Mouse (Mus musculus): ENCODE results near the gene Agbl4. TPM values are rescaled to one million over a fixed set of nuclear protein-coding genes. Genes with fewer than 3 reads are reported as not detected.
"Not testable (repeated sequence)": the region's sequence is repeated elsewhere in the genome, so short reads cannot be mapped to it uniquely, and the experiment has no call there.

Gene Agbl4
- polyA plus RNA-seq, 1 experiment = not detected

GRCm38 (mm10) chr4:111215191-111215762, 817.8 kb downstream of the Agbl4 start:
- no peak overlapping the region for H3K4me3 ChIP-seq
- H3K36me3 ChIP-seq (ENCODE audit: control insufficient read depth, insufficient read depth) = no peaks in the 10 kb centered on the region
- H3K79me2 ChIP-seq (ENCODE audit: control insufficient read depth, insufficient read depth) = no peaks in the 10 kb centered on the region
- no peak overlapping the region for H3K4me2 ChIP-seq (ENCODE audit: low read depth)
- no peak overlapping the region for H3ac ChIP-seq (ENCODE audit: control insufficient read depth, insufficient read length)
- TF ChIP-seq E2F4 (IDR thresholded peaks at IDR 0.05; ENCODE audit: insufficient read depth) = no peak
- TF ChIP-seq MYOD1 (IDR thresholded peaks at IDR 0.05; ENCODE audit: control insufficient read depth in 1 of 3, insufficient read length in 2 of 3, low read depth in 2 of 3) = no peak
- no peak for TF ChIP-seq REST (IDR thresholded peaks at IDR 0.05; ENCODE audit: insufficient read depth, insufficient read length)
- no peak for TF ChIP-seq MAX (IDR thresholded peaks at IDR 0.05; ENCODE audit: low read depth)
- TF ChIP-seq TCF12 (IDR thresholded peaks at IDR 0.05; ENCODE audit: insufficient read depth, poor library complexity, severe bottlenecking) = no peak
- H3K27me3 ChIP-seq (ENCODE audit: control insufficient read depth, insufficient read depth, insufficient read length) = no peaks in the 10 kb centered on the region

GRCm38 (mm10) chr4:111219030-111219429, 821.6 kb downstream of the Agbl4 start:
- H3K36me3 ChIP-seq (ENCODE audit: control insufficient read depth, insufficient read depth); H3ac ChIP-seq (ENCODE audit: control insufficient read depth, insufficient read length); H3K4me2 ChIP-seq (ENCODE audit: low read depth); H3K27me3 ChIP-seq (ENCODE audit: control insufficient read depth, insufficient read depth, insufficient read length); H3K79me2 ChIP-seq (ENCODE audit: control insufficient read depth, insufficient read depth); H3K4me3 ChIP-seq: not testable (repeated sequence)

GRCm38 (mm10) chr4:111219543-111219942, 822.1 kb downstream of the Agbl4 start:
- not testable (repeated sequence) for H3K4me3 ChIP-seq; H3ac ChIP-seq (ENCODE audit: control insufficient read depth, insufficient read length); H3K36me3 ChIP-seq (ENCODE audit: control insufficient read depth, insufficient read depth); H3K79me2 ChIP-seq (ENCODE audit: control insufficient read depth, insufficient read depth); H3K27me3 ChIP-seq (ENCODE audit: control insufficient read depth, insufficient read depth, insufficient read length); H3K4me2 ChIP-seq (ENCODE audit: low read depth)

GRCm38 (mm10) chr4:111233849-111234248, 836.4 kb downstream of the Agbl4 start:
- no peak overlapping the region for H3K4me2 ChIP-seq (ENCODE audit: low read depth)
- H3K79me2 ChIP-seq (ENCODE audit: control insufficient read depth, insufficient read depth) = no peaks in the 10 kb centered on the region
- H3K27me3 ChIP-seq (ENCODE audit: control insufficient read depth, insufficient read depth, insufficient read length) = no peaks in the 10 kb centered on the region
- H3K36me3 ChIP-seq (ENCODE audit: control insufficient read depth, insufficient read depth) = no peaks in the 10 kb centered on the region
- TF ChIP-seq TCF12 (IDR thresholded peaks at IDR 0.05; ENCODE audit: insufficient read depth, poor library complexity, severe bottlenecking) = no peak
- no peak for TF ChIP-seq POLR2A (IDR thresholded peaks at IDR 0.05; ENCODE audit: insufficient read length, low read depth)
- no peak for TF ChIP-seq USF1 (IDR thresholded peaks at IDR 0.05; ENCODE audit: low read depth)
- no peak for TF ChIP-seq CEBPB (IDR thresholded peaks at IDR 0.05; ENCODE audit: insufficient read depth, poor library complexity, severe bottlenecking)
- TF ChIP-seq TCF3 (IDR thresholded peaks at IDR 0.05; ENCODE audit: insufficient read length, low read depth) = no peak
- TF ChIP-seq MAX (IDR thresholded peaks at IDR 0.05; ENCODE audit: low read depth) = no peak
- TF ChIP-seq MYOG (IDR thresholded peaks at IDR 0.05; ENCODE audit: control insufficient read depth in 1 of 3, insufficient read depth in 1 of 3, insufficient read length in 2 of 3, low read depth in 2 of 3) = no peak
- no peak for TF ChIP-seq REST (IDR thresholded peaks at IDR 0.05; ENCODE audit: insufficient read depth, insufficient read length)
- TF ChIP-seq MYOD1 (IDR thresholded peaks at IDR 0.05; ENCODE audit: control insufficient read depth in 1 of 3, insufficient read length in 2 of 3, low read depth in 2 of 3) = no peak
- no peak for TF ChIP-seq E2F4 (IDR thresholded peaks at IDR 0.05; ENCODE audit: insufficient read depth)
- no peak for TF ChIP-seq POLR2AphosphoS2 (IDR thresholded peaks at IDR 0.05; ENCODE audit: insufficient read length, low read depth)
- no peak for TF ChIP-seq SRF (IDR thresholded peaks at IDR 0.05; ENCODE audit: control insufficient read depth, insufficient read length, low read depth)
- H3ac ChIP-seq (ENCODE audit: control insufficient read depth, insufficient read length) = no peak overlapping the region
- H3K4me3 ChIP-seq = no peak overlapping the region

- H3K4me2 ChIP-seq (ENCODE audit: low read depth) = no peak overlapping the region
- H3K79me2 ChIP-seq (ENCODE audit: control insufficient read depth, insufficient read depth) = no peaks in the 10 kb centered on the region
- no peaks in the 10 kb centered on the region for H3K27me3 ChIP-seq (ENCODE audit: control insufficient read depth, insufficient read depth, insufficient read length)
- H3K36me3 ChIP-seq (ENCODE audit: control insufficient read depth, insufficient read depth) = no peaks in the 10 kb centered on the region
- H3K4me3 ChIP-seq = no peak overlapping the region
- H3ac ChIP-seq (ENCODE audit: control insufficient read depth, insufficient read length) = no peak overlapping the region
- TF ChIP-seq SRF (IDR thresholded peaks at IDR 0.05; ENCODE audit: control insufficient read depth, insufficient read length, low read depth) = no peak
- TF ChIP-seq MAX (IDR thresholded peaks at IDR 0.05; ENCODE audit: low read depth) = no peak
- no peak for TF ChIP-seq MYOD1 (IDR thresholded peaks at IDR 0.05; ENCODE audit: control insufficient read depth in 1 of 3, insufficient read length in 2 of 3, low read depth in 2 of 3)
- no peak for TF ChIP-seq TCF12 (IDR thresholded peaks at IDR 0.05; ENCODE audit: insufficient read depth, poor library complexity, severe bottlenecking)
- no peak for TF ChIP-seq POLR2AphosphoS2 (IDR thresholded peaks at IDR 0.05; ENCODE audit: insufficient read length, low read depth)
- TF ChIP-seq USF1 (IDR thresholded peaks at IDR 0.05; ENCODE audit: low read depth) = no peak
- no peak for TF ChIP-seq REST (IDR thresholded peaks at IDR 0.05; ENCODE audit: insufficient read depth, insufficient read length)
- TF ChIP-seq POLR2A (IDR thresholded peaks at IDR 0.05; ENCODE audit: insufficient read length, low read depth) = no peak
- TF ChIP-seq TCF3 (IDR thresholded peaks at IDR 0.05; ENCODE audit: insufficient read length, low read depth) = no peak
- no peak for TF ChIP-seq E2F4 (IDR thresholded peaks at IDR 0.05; ENCODE audit: insufficient read depth)
- TF ChIP-seq CEBPB (IDR thresholded peaks at IDR 0.05; ENCODE audit: insufficient read depth, poor library complexity, severe bottlenecking) = no peak
- TF ChIP-seq MYOG (IDR thresholded peaks at IDR 0.05; ENCODE audit: control insufficient read depth in 1 of 3, insufficient read depth in 1 of 3, insufficient read length in 2 of 3, low read depth in 2 of 3) = no peak
These were observed 854.5 kb downstream of the Agbl4 start for GRCm38 (mm10) chr4:111251917-111252316.
